Mouse (Mus musculus) liver, embryonic 18 days (tissue): Measurements from ENCODE around the gene Sptbn4. TPM values are rescaled to one million over a fixed set of nuclear protein-coding genes. Genes with fewer than 3 reads are reported as not detected.

Source experiments
- polyA plus RNA-seq: library from polyadenylated mRNA; depleted of rRNA; stranded (reverse); fragments of >200 nt; gene quantifications from 2 replicates; pipeline ENCODE4 v1.2.3, GENCODE M21; 2012; rRNA removed

Sptbn4 gene
- 0.07 and 0.10 TPM in 2 replicates for polyA plus RNA-seq

GRCm38 (mm10) chr7:27447419-27448286 is at the start of gene Sptbn4, which contains the start of gene Blvrb:
Sptbn4 (minus strand) TSS chr7:27447686.
Blvrb (plus strand) TSS chr7:27447978.

DNA sequence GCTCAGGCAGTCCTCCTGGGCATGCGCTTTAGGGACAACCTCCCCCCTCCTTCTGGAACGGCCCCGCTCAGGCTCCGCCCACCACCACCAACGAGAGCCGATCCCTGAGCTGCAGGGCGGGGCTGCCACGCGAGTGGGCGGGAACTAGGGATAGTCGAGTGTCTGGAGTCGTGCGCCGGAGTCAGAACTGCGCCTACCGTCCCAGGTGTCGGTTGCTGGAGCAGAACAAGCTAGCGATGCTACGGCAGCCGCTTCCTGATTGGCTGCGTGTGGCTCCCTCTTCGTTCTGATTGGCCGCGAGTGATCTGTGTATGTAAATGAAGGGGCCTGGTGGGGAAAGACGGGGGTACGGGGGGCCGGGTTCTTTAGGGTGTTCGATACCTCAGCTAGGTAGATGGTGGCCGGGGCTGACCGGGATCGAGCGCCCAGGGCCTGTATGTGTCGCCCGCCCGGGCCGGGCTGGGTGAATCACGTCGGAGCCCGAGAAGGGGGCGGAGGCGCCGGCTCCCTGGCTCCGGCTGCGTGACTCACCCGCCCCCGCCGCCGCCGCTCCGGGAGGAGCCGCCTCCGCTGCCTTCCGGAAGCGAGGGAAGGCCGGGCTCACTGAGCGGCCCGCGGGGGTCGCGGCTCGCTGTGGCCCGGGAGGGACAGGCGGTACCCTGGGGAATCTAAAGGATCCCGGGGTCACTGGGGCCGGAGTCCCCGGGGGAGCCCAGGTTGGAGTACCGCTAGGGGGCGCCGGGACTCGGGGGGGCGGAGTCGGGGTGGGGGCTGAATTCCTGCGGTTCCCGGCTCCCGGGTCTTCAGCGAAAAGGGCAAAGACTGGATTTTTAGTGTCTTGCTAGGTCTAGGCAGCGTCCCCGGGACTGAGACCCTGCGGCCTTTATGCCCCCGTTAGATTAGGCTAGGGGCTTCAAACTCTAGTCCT is 39.5 kb upstream of the Sptbn4 start, which contains the start of gene Sertad1:
Sertad1 (plus strand) TSS at position 141 of the 928 bp plus-strand sequence.

GRCm38 (mm10) chr7:27473156-27473834 is 25.8 kb upstream of the Sptbn4 start, which contains the start of gene Sertad3:
Sertad3 (plus strand) TSS chr7:27473768.

DNA sequence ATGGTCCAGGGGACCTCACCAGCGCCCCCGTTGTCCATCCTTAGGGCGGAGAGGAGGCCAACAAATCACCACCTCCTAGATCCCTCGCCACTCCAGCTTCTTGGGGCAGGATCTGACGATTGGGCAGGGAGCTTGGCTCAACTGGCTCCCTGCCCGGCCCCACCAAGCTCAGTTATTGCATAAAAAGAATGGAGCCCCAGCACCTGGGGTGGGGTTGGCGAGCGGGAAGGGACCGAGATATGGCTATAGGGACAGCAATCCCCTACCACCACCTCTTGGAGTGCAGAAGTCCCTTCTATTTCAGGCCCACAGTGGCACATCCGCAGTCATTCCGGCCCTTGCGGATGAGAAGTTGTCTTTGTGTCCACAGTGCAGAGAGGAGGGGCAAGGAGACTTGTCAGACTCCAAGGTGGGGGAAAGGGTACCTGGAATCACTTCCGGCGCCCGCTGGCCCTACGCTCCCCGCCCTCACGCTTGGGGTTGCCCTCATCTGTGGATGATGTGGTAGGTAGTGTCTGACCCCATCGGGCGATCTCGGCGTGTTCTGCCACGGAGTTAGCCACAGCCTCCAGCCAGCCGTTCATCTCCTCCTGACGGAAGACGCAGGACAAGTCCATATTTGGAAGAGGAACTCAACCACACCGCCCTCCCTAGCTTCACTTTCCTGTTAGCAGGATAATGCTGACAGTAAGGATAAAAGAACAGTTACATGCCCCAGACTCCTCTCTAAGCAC is 90.5 kb downstream of the Sptbn4 start, which contains the start of gene Gm20479:
Gm20479 (minus strand) TSS at position 559 of the 734 bp plus-strand sequence.

GRCm38 (mm10) chr7:27355745-27356240 is 91.7 kb downstream of the Sptbn4 start, which contains the start of gene Shkbp1:
Shkbp1 (minus strand) TSS chr7:27356019.

GRCm38 (mm10) chr7:27337175-27337853 is 110.2 kb downstream of the Sptbn4 start, which contains the start of gene Ltbp4:
Ltbp4 (minus strand) TSS chr7:27337692.

Other genes starting within 250 kb of the Sptbn4 start
- 2.2 TPM in 2 replicates for gene Itpkc, start 219.0 kb downstream of the Sptbn4 start, polyA plus RNA-seq
- 15.1 and 15.2 TPM in 2 replicates for gene Coq8b, start 214.7 kb downstream of the Sptbn4 start, polyA plus RNA-seq
- gene Numbl, start 189.3 kb downstream of the Sptbn4 start, polyA plus RNA-seq, result 2.5 TPM in 2 replicates
- 7.8 and 10.3 TPM in 2 replicates for gene Ltbp4, start 110.0 kb downstream of the Sptbn4 start, polyA plus RNA-seq
- gene Shkbp1, start 91.7 kb downstream of the Sptbn4 start, polyA plus RNA-seq, result 13.2 and 13.6 TPM in 2 replicates
- 0.29 TPM in 1 of 2 replicates, not detected in the other for gene Gm20479, start 90.3 kb downstream of the Sptbn4 start, polyA plus RNA-seq
- 360 and 370 TPM in 2 replicates for gene Blvrb, start 292 bp upstream of the Sptbn4 start, polyA plus RNA-seq
- 21.2 and 21.3 TPM in 2 replicates for gene Sertad3, start 26.1 kb upstream of the Sptbn4 start, polyA plus RNA-seq
- gene Sertad1, start 39.2 kb upstream of the Sptbn4 start, polyA plus RNA-seq, result 13.0 and 16.5 TPM in 2 replicates
- gene Prx, start 51.6 kb upstream of the Sptbn4 start, polyA plus RNA-seq, result 0.43 and 0.44 TPM in 2 replicates
- 0.18 and 0.24 TPM in 2 replicates for gene Hipk4, start 75.6 kb upstream of the Sptbn4 start, polyA plus RNA-seq
- gene Pld3, start 105.5 kb upstream of the Sptbn4 start, polyA plus RNA-seq, result 61.6 and 72.3 TPM in 2 replicates
- 7.1 and 8.2 TPM in 2 replicates for gene 2310022A10Rik, start 105.5 kb upstream of the Sptbn4 start, polyA plus RNA-seq
- 28.2 and 30.4 TPM in 2 replicates for gene Akt2, start 143.9 kb upstream of the Sptbn4 start, polyA plus RNA-seq
- not detected in 2 replicates for gene Ttc9b, start 206.2 kb upstream of the Sptbn4 start, polyA plus RNA-seq
- 4.6 and 5.2 TPM in 2 replicates for gene Map3k10, start 226.9 kb upstream of the Sptbn4 start, polyA plus RNA-seq
- gene Zfp607b, start 241.7 kb upstream of the Sptbn4 start, polyA plus RNA-seq, result 0.24 and 0.30 TPM in 2 replicates